Mouse (Mus musculus): ENCODE measurements around the gene Rps27. TPM values are rescaled to one million over a fixed set of nuclear protein-coding genes. Genes with fewer than 3 reads are reported as not detected.

The Rps27 gene
- polyA plus RNA-seq (2015; fragmentation: Illumina TruSeq; extraction: RNeasy Lipid Tissue Mini Kit (QIAGEN cat#74804); ENCODE audit: insufficient read depth, low replicate concordance): 14,060 TPM

GRCm38 (mm10) chr3:90213377-90213866 is at the start of gene Rps27, which contains the start of gene Rab13:
Rps27 (minus strand) TSS chr3:90213651.
Rab13 (plus strand) TSS chr3:90213695.

GRCm38 (mm10) chr3:90253653-90254418 is 40.4 kb upstream of the Rps27 start, which contains the start of gene Crtc2:
Crtc2 (plus strand) TSS chr3:90254163.

GRCm38 (mm10) chr3:90247960-90248745 is 34.7 kb upstream of the Rps27 start, which contains the start of gene Slc39a1:
Slc39a1 (plus strand) TSS chr3:90248172.

GRCm38 (mm10) chr3:90242984-90243775 is 29.7 kb upstream of the Rps27 start, which contains the start of gene Creb3l4:
Creb3l4 (minus strand) TSS chr3:90243512.

GRCm38 (mm10) chr3:90231507-90232333 is 18.3 kb upstream of the Rps27 start, which contains the start of gene Jtb:
Jtb (plus strand) TSS chr3:90231597.

Other genes starting within 250 kb of the Rps27 start
- gene Hax1, start 214.9 kb downstream of the Rps27 start, polyA plus RNA-seq (2015; fragmentation: Illumina TruSeq; extraction: RNeasy Lipid Tissue Mini Kit (QIAGEN cat#74804); ENCODE audit: insufficient read depth, low replicate concordance): 81.9 TPM
- gene 4933434E20Rik, start 162.0 kb downstream of the Rps27 start, polyA plus RNA-seq (2015; fragmentation: Illumina TruSeq; extraction: RNeasy Lipid Tissue Mini Kit (QIAGEN cat#74804); ENCODE audit: insufficient read depth, low replicate concordance): 139 TPM
- gene Ubap2l, start 161.0 kb downstream of the Rps27 start, polyA plus RNA-seq (2015; fragmentation: Illumina TruSeq; extraction: RNeasy Lipid Tissue Mini Kit (QIAGEN cat#74804); ENCODE audit: insufficient read depth, low replicate concordance): 173 TPM
- 559 TPM for gene Tpm3, start 141.0 kb downstream of the Rps27 start, polyA plus RNA-seq (2015; fragmentation: Illumina TruSeq; extraction: RNeasy Lipid Tissue Mini Kit (QIAGEN cat#74804); ENCODE audit: insufficient read depth, low replicate concordance)
- 1.8 TPM for gene Nup210l, start 109.5 kb downstream of the Rps27 start, polyA plus RNA-seq (2015; fragmentation: Illumina TruSeq; extraction: RNeasy Lipid Tissue Mini Kit (QIAGEN cat#74804); ENCODE audit: insufficient read depth, low replicate concordance)
- 13.1 TPM for gene Rab13, start within 50 bp of the Rps27 start, polyA plus RNA-seq (2015; fragmentation: Illumina TruSeq; extraction: RNeasy Lipid Tissue Mini Kit (QIAGEN cat#74804); ENCODE audit: insufficient read depth, low replicate concordance)
- 132 TPM for gene Jtb, start 17.9 kb upstream of the Rps27 start, polyA plus RNA-seq (2015; fragmentation: Illumina TruSeq; extraction: RNeasy Lipid Tissue Mini Kit (QIAGEN cat#74804); ENCODE audit: insufficient read depth, low replicate concordance)
- 0.46 TPM for gene Creb3l4, start 29.9 kb upstream of the Rps27 start, polyA plus RNA-seq (2015; fragmentation: Illumina TruSeq; extraction: RNeasy Lipid Tissue Mini Kit (QIAGEN cat#74804); ENCODE audit: insufficient read depth, low replicate concordance)
- 66.4 TPM for gene Slc39a1, start 34.5 kb upstream of the Rps27 start, polyA plus RNA-seq (2015; fragmentation: Illumina TruSeq; extraction: RNeasy Lipid Tissue Mini Kit (QIAGEN cat#74804); ENCODE audit: insufficient read depth, low replicate concordance)
- 98.9 TPM for gene Crtc2, start 40.5 kb upstream of the Rps27 start, polyA plus RNA-seq (2015; fragmentation: Illumina TruSeq; extraction: RNeasy Lipid Tissue Mini Kit (QIAGEN cat#74804); ENCODE audit: insufficient read depth, low replicate concordance)
- gene Dennd4b, start 51.5 kb upstream of the Rps27 start, polyA plus RNA-seq (2015; fragmentation: Illumina TruSeq; extraction: RNeasy Lipid Tissue Mini Kit (QIAGEN cat#74804); ENCODE audit: insufficient read depth, low replicate concordance): 39.4 TPM
- 33.2 TPM for gene Gatad2b, start 79.5 kb upstream of the Rps27 start, polyA plus RNA-seq (2015; fragmentation: Illumina TruSeq; extraction: RNeasy Lipid Tissue Mini Kit (QIAGEN cat#74804); ENCODE audit: insufficient read depth, low replicate concordance)
- gene Slc27a3, start 176.3 kb upstream of the Rps27 start, polyA plus RNA-seq (2015; fragmentation: Illumina TruSeq; extraction: RNeasy Lipid Tissue Mini Kit (QIAGEN cat#74804); ENCODE audit: insufficient read depth, low replicate concordance): 3.6 TPM
- 30.3 TPM for gene Ints3, start 220.0 kb upstream of the Rps27 start, polyA plus RNA-seq (2015; fragmentation: Illumina TruSeq; extraction: RNeasy Lipid Tissue Mini Kit (QIAGEN cat#74804); ENCODE audit: insufficient read depth, low replicate concordance)